Mouse (Mus musculus) embryo, embryonic 10.5 days (tissue): ENCODE results near the gene Tyk2.
A peak's percentile ranks its signal among the peaks of the same experiment; 100 is the strongest.

Experiments used
- DNase-seq: peaks from one replicate; pipeline ENCODE4 v3.0.0-alpha.2; 2015; ENCODE audit warnings: low spot score

Gene Tyk2

DNA sequence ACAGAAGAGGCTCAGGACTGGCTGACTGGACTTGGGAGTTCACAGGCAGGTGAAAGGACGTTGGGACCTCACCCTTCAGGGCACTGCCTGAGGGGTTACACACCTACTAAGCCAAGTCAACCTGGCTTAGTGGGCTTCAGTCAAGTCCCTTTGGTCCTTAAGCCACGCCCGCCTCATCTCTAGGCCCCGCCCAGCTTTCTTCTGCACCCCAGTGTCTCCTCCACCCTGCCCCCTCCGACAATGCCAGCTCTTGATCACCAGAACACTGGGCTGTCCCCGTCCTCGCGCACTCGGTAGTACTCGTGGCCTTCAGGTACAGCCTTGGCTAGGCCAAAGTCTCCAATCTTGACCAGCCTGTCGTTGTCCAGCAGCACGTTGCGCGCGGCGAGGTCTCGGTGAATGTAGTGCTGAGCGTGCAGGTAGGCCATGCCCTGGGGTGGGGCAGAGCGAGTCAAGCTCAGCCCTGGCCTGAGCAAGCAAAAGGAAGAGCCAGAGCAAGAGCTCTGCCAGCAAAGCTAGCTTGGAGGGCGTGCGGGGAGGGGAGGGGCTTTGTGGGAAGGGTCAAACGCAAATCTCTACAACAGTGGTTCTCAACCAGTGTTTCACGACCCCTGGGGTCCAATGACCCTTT, 23.3 kb downstream of the Tyk2 start:
- DNase-seq = no peak

DNA sequence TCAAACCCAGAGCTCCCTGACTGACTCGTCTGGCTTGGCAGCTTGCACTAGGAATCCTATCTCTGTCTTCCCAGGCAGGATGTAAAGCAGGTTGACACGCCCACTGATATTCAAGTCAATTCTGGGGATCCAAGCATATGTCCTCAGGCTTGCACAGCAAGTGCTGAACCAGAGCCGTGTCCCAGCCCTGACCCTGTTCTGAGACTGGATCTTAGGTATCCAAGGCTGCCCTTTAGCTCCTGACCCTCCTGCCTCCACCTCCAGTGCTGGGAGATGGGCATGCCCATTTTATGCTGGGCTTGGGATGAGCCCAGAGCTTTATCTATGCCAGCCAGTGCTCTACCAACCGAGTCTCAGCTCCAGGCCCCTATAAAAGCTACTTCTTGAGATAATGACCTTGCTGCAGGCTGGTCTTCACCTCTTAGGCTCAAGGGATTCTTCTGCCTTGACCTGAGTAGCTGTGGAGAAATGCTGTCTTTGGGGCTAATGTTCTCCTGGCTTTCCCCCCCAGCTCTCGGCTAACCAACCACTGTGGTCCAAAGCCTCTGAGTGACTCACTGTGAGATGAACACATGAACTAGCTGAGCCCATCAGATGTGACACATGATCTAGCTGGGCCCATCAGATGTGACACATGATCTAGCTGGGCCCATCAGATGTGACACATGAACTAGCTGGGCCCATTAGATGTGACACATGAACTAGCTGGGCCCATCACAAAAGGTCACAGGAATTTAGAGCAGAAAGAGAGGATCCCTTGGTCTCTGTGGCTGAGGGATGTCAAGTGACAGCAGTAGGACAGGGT, 25.1 kb downstream of the Tyk2 start:
- no peak for DNase-seq

DNA sequence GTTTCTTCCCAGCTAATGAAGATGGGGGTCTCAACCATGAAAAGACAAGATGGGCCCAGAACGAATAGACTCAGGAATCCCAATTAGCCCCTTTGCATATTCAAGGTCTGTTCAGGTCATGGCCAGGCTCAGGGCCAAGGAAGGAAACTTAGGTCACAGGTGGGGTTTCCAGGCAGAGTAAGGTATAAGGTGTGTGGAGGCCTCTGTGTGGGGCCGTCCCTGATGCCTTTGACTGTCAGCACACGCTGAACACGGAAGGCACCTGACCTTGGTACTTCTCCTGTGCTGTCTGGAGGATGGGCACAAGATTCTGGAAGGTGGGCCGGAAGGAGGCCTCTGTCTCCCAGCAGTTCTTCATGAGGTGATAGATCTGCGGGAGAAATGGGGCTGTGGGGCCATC, 26.2 kb downstream of the Tyk2 start:
- DNase-seq = no peak

DNA sequence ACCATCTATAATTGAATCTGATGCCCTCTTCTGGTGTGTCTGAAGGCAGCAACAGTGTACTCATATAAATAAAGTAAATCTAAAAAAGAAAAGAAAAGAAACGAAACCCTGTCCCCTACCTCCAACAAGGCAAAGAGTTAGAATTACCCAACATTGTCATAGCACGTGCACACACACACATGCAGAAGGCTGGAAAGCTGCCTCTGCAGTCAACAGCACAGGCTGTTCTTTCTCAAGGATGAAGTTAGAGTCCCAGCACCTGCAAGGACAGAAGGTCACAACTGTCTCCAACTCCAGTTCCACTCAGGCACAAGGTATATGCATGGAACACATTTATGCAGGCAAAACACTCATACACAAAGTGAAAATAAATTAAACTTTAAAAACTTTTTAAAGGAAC, 29.0 kb downstream of the Tyk2 start:
- DNase-seq = no peak

DNA sequence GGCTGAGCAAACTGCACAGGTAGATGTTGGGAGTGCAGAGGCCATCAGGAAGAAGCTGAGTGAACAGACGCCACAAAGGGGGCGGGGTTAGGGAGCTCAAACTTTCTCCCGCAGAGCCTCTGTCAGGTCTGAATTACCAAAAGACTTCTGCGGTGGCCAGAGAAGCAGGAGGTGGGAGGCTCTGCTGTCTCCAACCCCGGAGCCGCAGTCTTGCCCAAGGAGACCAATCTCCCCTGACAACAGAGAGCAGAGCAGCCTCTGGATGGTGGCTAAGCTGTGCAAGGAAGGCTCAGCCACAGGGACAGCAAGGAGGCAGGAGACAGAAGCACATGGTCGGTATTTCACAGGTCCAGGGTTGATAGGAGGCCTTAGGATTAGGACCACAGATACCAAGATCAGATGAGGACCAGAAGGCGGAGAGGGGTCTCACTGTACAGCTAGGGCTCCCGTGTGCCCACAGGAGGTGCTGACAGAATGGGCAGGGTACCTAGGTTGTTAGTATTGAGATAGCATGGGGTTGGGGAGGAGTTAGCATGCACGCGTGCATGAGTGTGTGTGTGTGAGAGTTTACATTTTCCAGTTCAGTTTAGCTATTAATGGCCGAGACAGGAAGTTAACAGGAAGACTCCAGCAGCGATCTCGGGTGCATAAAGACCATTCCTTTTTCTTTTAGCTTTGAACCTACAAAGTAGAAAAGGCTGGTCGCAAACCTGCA, 30.4 kb downstream of the Tyk2 start:
- no peak for DNase-seq

DNA sequence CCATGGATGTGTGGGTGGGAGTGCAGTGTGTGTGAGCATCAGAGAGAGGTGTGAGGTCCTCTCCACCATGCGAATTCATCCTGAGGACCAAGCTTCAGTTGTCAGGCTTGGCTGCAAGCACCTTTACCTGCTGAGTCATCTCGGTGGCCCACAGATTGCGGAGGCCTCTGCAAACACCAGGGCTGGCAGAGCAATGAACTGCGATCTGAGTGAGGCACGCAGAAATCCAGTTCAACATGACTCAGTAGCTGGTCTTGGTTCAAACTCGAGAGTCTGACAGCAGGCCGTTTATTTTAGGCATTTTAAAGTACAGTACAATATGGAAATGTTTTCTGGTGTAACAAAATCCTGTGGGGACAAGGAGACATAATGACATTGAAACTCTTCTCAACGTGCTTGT, 33.2 kb downstream of the Tyk2 start:
- no peak for DNase-seq

DNA sequence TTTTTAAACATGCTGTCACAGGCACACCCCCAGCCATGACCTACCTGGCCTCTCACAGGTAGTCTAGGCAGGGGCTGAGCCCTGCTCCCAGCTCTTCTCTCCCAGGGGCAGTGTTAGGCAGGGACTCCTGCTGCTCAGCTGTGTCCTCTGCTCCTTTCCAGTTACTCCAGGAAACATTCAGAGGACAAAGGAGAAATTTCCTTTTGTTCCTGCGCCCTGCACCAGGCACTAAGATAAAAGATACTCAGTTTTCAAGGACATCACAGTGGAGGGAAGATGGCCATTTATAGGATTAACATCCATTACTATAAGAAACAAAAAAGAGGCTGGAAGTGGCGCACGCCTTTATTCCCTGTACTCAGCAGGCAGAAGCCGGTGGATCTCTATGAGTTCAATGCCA, 35.1 kb downstream of the Tyk2 start:
- no peak for DNase-seq

DNA sequence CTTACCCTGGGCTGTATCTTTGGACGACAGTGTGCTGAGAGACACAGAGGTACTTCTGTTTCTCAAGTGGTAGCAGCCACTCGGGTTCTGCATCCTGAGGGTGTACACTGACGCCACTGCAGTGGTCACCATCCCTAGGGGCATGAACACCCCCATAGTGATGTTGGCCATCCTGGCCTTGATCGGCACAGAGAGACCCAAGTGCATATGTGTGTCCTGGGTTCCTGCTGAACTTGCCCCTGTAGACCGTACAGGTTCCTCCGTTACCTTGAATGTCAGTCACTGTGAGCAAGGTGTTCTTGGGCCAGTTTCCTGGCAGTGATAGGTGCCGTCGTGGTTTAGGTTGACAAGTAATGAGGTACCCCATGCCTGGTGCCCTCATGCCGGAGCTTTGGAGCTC, 37.6 kb downstream of the Tyk2 start:
- no peak for DNase-seq

DNA sequence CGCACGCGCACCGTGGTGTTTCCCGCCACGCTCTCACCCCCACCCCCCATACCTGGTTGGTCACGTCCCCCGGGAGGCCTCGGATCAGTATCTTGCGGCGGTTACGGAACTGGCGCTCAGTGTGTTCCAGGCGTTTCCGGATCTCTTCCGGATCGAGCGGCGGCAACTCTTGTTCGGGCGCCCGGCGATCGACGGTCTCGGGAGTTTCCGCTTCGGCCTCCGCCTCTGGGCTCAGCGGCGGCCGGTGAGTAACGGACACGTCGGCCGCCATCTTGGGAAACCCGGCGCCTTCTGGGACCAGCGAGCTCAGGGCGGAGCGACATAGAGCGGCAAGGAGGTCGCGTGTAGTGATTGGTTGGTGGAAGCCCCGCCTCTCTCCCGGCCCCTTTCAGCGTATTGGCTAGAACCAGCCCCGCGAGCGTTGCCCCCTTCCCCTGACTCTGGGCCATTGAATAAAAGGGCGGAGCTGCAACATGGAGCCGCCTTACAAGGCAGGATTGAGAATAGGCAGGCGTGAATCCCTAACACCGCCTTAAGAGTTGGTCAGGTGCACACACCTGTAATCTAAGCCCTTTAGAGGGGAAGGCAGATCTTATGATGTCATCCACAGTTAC, 39.2 kb downstream of the Tyk2 start, which contains the start of the genes Gm38431 and Raver1:
TSS of gene Gm38431 (minus strand) at position 291 of the 614 bp plus-strand sequence.
TSS of gene Raver1 (minus strand) at position 302 of the 614 bp plus-strand sequence.
- peak; percentile 99 for DNase-seq

DNA sequence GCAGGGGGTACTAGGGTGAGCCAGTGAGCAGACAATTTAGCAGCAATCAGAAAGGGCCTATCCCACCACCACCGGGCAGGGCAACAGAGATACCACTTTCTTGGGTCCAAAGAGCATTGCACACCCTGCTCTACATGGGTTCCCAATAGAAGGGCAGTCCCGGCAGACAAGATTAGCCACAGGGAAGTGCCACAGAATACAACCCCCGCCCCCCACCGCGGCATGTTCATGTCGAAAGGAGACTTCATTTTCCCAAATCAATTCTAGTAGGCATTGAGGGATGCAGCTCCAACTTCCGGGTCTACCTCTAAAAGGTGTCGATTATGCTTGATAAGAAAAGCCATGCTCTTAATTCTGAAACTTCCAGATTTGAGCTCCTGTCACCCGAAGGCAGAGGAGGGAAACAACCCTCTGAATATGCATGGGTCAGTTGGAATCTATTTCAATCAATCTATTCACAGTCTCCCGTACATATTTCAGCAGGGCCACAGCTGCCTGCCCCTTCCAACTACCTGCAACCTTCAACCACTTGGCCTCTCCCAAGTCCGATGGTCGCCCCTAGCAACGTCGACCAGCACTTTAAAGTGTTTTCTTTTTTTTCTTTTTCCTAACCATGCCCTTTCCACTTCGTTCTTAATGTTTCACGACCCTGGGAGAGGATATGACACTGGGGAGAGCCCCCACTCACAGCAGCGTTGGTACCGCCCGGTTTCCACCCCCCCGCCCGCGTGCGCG, 39.9 kb downstream of the Tyk2 start:
- no peak for DNase-seq

DNA sequence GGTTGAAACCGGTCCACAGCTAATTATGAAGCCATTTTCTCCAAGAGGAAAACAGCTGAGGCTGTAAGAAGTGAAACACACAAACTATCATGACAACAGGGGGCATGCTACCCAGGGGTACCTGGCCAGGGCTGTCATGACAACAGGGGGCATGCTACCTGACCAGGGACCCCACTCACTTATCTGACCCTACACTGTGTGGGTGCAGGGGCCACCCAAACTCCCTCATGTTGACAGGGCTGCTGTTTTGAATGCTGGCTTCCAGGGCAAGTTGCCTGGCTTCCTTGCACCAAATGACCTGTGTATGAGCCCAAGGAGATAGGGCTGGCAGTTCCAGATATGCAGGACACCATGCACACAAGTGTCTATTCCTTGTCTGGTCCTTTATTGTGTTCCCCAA, 40.5 kb downstream of the Tyk2 start:
- DNase-seq = no peak

DNA sequence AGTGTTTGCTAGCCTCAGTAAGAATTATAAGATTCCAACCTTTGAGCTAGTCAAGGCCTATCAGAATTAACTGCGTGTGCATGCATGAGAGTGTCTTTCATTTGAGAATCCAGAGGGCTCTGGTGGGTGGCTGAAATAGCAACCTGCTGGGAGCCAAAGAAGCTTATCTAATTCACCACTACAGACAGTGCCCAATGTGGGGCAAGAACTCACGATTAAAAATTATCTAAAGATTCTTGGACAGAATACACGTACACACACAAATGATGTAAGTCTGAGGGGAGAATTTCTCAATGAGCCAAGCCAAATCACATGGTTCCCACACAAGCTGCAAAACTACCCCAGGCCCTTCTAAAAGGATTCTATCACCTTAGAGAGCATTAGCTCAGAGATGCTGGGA, 47.7 kb downstream of the Tyk2 start:
- no peak for DNase-seq

DNA sequence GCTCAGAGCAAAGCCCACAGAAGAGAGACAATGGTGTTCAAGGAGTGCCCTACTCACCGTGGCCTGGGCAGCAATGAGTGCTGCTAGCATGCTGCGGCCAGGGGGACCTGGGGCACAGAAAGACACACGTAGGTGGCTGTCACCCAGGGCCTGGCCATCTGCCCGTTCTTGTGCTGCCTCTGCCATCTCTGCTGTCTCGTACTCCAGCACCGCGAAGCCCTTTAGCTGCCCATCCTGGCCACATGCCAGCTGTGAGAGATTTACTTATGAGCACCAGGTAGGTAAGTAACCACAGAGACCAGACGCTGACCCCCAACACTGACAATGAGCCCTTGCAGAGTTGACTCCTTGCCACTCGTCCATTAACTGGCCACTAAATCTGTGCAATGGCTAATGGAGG, 49.9 kb downstream of the Tyk2 start:
- no peak for DNase-seq

DNA sequence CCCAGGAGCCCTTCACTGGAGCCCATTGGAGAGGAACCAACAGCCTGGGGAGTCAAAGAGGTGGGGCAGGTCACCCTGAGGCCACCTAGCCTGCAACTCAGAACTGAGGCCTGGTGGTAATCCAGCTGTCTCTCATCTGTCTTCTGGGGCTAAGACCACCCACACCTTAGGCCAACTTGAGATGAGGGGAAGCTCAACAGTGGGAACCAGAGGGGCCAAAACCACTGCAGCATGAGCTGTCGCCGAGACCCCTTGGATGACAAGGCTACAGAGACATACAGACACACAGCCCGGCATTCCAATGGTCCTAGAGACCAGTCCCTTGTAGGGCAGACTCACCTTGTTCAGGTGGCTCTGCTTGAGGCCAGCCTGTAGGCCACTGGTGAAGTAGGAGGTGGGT, 55.4 kb downstream of the Tyk2 start:
- no peak for DNase-seq

DNA sequence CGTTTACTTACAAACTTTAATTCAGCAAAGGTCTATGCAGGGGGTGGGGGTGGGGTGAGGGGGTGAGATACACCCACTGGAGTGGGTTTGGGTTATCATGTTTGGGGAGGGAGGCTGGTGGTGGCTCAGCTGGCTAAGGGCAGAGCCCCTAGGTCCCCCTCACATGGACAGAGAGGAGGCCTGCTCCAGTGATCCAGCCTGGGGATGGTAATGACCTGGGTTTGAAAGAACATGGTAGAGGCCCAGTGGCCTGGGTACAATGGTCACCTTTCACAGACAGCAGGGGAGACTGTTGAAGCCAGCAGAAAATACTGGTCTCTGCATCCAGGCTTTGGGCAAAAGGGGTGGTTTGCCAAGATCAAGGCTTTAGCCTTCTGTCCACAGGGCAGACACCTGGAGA, 56.9 kb downstream of the Tyk2 start:
- DNase-seq = no peak

DNA sequence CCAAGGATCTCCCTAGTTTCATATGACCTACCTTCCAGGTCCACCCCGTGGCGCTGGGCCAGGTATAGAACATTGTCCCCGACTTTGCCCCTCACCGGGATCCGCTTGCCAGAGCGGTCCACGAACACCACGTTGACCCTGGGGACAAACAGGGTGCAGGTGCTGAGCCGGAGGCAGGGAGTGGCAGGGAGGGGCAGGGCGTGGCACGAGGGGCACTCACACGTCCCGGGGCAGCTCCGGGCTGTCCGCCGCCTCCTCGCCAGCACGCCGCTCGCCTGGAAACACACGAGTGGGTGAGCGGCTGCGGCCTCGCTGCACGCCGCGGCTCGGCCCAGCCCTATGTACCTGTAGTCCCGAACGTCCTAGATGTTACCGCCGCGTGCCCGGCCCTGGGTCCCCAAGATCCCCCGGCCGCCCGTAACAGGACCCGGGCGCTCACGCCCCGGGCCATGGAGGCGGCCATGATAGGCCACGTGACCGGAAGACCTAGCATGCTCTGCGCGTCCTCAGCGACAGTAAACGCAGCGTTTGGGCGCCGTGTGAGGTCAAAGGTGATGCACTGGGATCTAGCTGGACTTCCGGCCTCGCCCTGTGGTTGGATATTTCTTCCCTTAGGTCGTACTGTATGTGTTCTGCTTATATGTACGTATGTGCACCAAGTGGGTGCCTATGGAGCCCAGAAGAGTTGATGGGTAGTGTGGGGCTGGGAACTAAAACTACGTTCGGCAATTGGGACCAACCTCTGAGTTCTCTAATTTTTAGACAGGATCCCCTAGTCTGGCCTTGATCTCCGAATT, 57.8 kb downstream of the Tyk2 start, which contains the start of the genes Gm49373 and Fdx1l:
TSS of gene Gm49373 (minus strand) at position 53 of the 797 bp plus-strand sequence.
TSS of gene Fdx1l (minus strand) at position 571 of the 797 bp plus-strand sequence.
- peak; percentile 96 for DNase-seq

DNA sequence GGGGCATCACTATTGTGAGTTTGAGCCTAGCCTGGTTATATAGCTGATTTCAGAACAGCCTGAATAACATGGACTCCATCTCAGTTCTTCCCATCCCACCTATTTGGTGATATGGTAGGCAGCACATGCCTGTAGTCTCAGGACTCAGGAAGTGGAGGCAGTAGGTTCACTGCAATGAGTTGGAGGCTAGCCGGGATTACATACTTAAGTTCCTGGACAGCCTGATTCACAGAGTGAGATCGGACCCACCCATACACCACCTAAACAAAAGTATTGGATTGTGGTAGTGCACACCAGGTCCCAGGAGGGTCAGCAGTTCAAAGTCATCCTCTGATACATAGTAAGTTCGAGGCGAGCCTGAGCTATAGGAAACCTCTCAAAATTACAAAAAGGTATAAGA, 58.4 kb downstream of the Tyk2 start:
- peak; percentile 36 for DNase-seq

DNA sequence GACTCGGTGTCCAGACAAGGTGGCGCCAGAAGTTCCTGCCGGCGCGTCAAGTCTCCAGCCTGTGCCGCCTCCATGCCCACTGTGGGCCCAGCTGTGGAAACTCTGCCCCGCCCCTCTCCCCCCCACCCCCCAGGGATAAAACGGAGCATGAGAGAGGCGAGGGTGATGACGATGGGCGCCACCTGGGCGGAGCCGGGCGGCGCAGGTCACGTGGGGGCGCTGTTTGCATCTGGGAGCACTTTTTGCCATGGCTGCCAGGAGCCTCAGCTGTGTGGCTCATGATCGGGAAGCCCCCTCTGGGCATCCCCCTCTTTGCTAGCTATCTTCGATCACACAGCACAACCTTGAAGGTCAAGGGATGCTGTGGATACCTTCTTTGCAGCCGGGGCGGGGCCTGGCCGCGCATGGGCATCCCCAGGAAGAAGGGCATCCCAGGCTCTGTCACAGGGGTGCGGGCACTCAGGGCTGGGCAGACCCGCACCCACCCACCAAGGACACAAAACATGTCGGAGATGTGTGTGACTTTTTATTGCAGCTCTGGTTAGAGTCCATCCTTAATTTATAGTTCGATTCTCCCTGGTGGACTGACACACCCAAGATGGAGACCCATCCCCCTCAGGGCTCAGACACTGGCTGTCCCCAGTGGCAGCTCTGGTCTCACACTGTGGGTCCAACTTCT, 63.9 kb downstream of the Tyk2 start, which contains the start of gene Zglp1:
TSS of gene Zglp1 (minus strand) at position 88 of the 679 bp plus-strand sequence.
- DNase-seq = no peak

DNA sequence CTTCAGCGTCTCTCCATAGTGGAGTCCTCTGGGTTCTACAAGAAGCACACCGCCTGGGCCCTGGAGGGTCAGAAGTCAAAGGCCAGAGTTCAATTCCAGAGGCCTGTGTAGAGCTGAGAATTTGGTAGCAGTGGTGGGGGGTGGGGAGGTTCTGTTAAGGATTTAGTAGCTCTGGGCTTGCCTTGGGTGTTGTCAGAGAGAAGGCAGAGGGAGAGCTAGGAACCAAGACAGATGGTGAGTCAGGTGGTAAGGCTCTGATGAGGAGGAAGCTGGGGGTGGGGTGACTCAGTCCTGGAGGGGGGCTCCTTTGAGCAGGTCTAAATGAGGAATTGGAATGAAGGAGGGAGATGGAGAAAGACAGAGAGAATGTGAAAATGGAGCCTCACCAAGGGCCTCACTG, 68.1 kb downstream of the Tyk2 start:
- DNase-seq = no peak
